Mouse (Mus musculus) hindbrain, postnatal 0 days (tissue): ENCODE data around the gene Kctd15. TPM values are rescaled to one million over a fixed set of nuclear protein-coding genes. Genes with fewer than 3 reads are reported as not detected.

ENCODE experiments used
- ATAC-seq: fragments of 200-750 bp; cut with Nextera tagmentation; 2 replicates; pipeline ENCODE4 v1.8.0; 2017; ENCODE audit warnings: mild to moderate bottlenecking, moderate TSS enrichment, moderate library complexity
- DNase-seq: peaks from one replicate; pipeline ENCODE4 v3.0.0-alpha.2; 2015; ENCODE audit warnings: low spot score
- H3K27ac ChIP-seq: fragments of 300-500 bp; sonication (generic); 2 replicates; pipeline ENCODE4 v1.5.1; 2014; ENCODE audit warnings: mild to moderate bottlenecking
- H3K27me3 ChIP-seq: fragments of 300-500 bp; sonication (generic); 2 replicates; pipeline ENCODE4 v1.6.1; 2014; ENCODE audit warnings: low read length, mixed read lengths; ENCODE audit not compliant: insufficient read depth
- H3K36me3 ChIP-seq: fragments of 300-500 bp; sonication (generic); 2 replicates; pipeline ENCODE4 v1.6.1; 2014; ENCODE audit warnings: low read length, mixed read lengths; ENCODE audit not compliant: insufficient read depth
- H3K4me1 ChIP-seq: fragments of 300-500 bp; sonication (generic); 2 replicates; pipeline ENCODE4 v1.6.1; 2014; ENCODE audit warnings: antibody characterized with exemption, low read length, mixed read lengths; ENCODE audit not compliant: insufficient read depth
- H3K4me2 ChIP-seq: fragments of 300-500 bp; sonication (generic); 2 replicates; pipeline ENCODE4 v1.6.1; 2014; ENCODE audit warnings: low read depth, mild to moderate bottlenecking, low read length, moderate library complexity, mixed read lengths
- H3K4me3 ChIP-seq: fragments of 300-500 bp; sonication (generic); 2 replicates; pipeline ENCODE4 v1.5.1; 2014; ENCODE audit warnings: low read length
- H3K9ac ChIP-seq: fragments of 300-500 bp; sonication (generic); replicated peaks from 2 replicates; pipeline ENCODE4 v1.6.1; 2014; ENCODE audit warnings: mild to moderate bottlenecking, low read length, moderate library complexity, mixed read lengths
- H3K9me3 ChIP-seq: fragments of 300-500 bp; sonication (generic); 2 replicates; pipeline ENCODE4 v1.6.1; 2016; ENCODE audit warnings: low read length, mixed read lengths
- CTCF ChIP-seq: IDR thresholded peaks from 2 replicates; pipeline ENCODE4 v1.5.1; 2016; ENCODE audit warnings: antibody characterized with exemption, control low read depth, low read depth
- WGBS: fragments of 180-500 bp; shearing (Covaris S2); extraction: QIAGEN DNeasy Blood & Tissue Kit; methylation state at CpG from one replicate; pipeline ENCODE4 v1.1.7; 2014; 5-methylcytosine and 5-hydroxymethylcytosine counted together
- polyA plus RNA-seq: library from polyadenylated mRNA; unstranded; fragments of >200 nt; fragmentation: Nextera tagmentation; extraction: Ambion mirVana; gene quantifications from 2 replicates; pipeline ENCODE4 v1.2.1, GENCODE M21; 2015
- total RNA-seq: library from RNA; depleted of rRNA; stranded (reverse); fragments of >200 nt; gene quantifications from 2 replicates; pipeline ENCODE4 v1.2.3, GENCODE M21; 2014

Kctd15 gene
- total and polyA plus RNA-seq, 2 experiments from 2014 or later: 12.6 to 59.7 TPM

- H3K4me1 ChIP-seq: peaks cover 9% of the 10 kb centered on the region
- 0 out of 2 replicates have a peak overlapping the region, but pooled peaks have one; percentile 63 for H3K27ac ChIP-seq
- H3K9me3 ChIP-seq: no peaks in the 10 kb centered on the region
- H3K27me3 ChIP-seq: no peaks in the 10 kb centered on the region
- DNase-seq: peak; percentile 44
- WGBS: 60% methylated on average over 5 of the region's 5 CpGs
- H3K4me3 ChIP-seq: no peak overlapping the region
- H3K36me3 ChIP-seq: no peaks in the 10 kb centered on the region
- no peak for TF ChIP-seq CTCF
- 0 out of 2 replicates have a peak, but pooled peaks have one; percentile 35 for ATAC-seq
- no peak overlapping the region for H3K9ac ChIP-seq
- no peak overlapping the region for H3K4me2 ChIP-seq
These were observed 49.1 kb downstream of the Kctd15 start for GRCm38 (mm10) chr7:34607334-34607970.

- H3K27ac ChIP-seq: peak overlapping the region; percentile 63; the same call in 1 of the 2 replicates
- no peaks in the 10 kb centered on the region for H3K36me3 ChIP-seq
- peaks cover 9% of the 10 kb centered on the region for H3K4me1 ChIP-seq
- H3K27me3 ChIP-seq: no peaks in the 10 kb centered on the region
- 6% methylated on average over 11 of the region's 11 CpGs for WGBS
- DNase-seq (peak; percentile 87), ATAC-seq (peak; percentile 66)
- no peaks in the 10 kb centered on the region for H3K9me3 ChIP-seq
- no peak overlapping the region for H3K9ac ChIP-seq
- 0 out of 2 replicates have a peak overlapping the region, but pooled peaks have one; percentile 3 for H3K4me3 ChIP-seq
- TF ChIP-seq CTCF: no peak
- peak overlapping the region; percentile 46 for H3K4me2 ChIP-seq
These were observed 49.8 kb downstream of the Kctd15 start for GRCm38 (mm10) chr7:34606729-34607128.

GRCm38 (mm10) chr7:34606051-34606450 lies 50.5 kb downstream of the Kctd15 start:
- H3K27ac ChIP-seq: peak overlapping the region; percentile 63

GRCm38 (mm10) chr7:34598576-34598975 lies 58.0 kb downstream of the Kctd15 start:
- no peak for TF ChIP-seq CTCF
- H3K9ac ChIP-seq: no peak overlapping the region
- H3K4me1 ChIP-seq: peaks cover 5% of the 10 kb centered on the region; the same call in 1 of the 2 replicates
- no peak overlapping the region for H3K27ac ChIP-seq
- 68% methylated on average over 9 of the region's 9 CpGs for WGBS
- DNase-seq (no peak), ATAC-seq (no peak)
- H3K4me2 ChIP-seq: no peak overlapping the region
- no peak overlapping the region for H3K4me3 ChIP-seq
- no peaks in the 10 kb centered on the region for H3K36me3 ChIP-seq
- H3K27me3 ChIP-seq: no peaks in the 10 kb centered on the region
- no peaks in the 10 kb centered on the region for H3K9me3 ChIP-seq

More at GRCm38 (mm10) chr7:34606051-34606450, 50.5 kb downstream of the Kctd15 start:
- H3K9me3 ChIP-seq: no peaks in the 10 kb centered on the region
- H3K4me2 ChIP-seq: peak overlapping the region; percentile 46
- H3K4me1 ChIP-seq: peaks cover 9% of the 10 kb centered on the region
- WGBS: 13% methylated on average over 15 of the region's 15 CpGs
- TF ChIP-seq CTCF: no peak
- ATAC-seq (peak; percentile 60), DNase-seq (peak; percentile 61)
- no peaks in the 10 kb centered on the region for H3K36me3 ChIP-seq
- peak overlapping the region; percentile 45 for H3K9ac ChIP-seq
- H3K4me3 ChIP-seq: 0 out of 2 replicates have a peak overlapping the region, but pooled peaks have one; percentile 2
- H3K27me3 ChIP-seq: no peaks in the 10 kb centered on the region

- no peaks in the 10 kb centered on the region for H3K9me3 ChIP-seq
- no peak overlapping the region for H3K9ac ChIP-seq
- ATAC-seq (no peak), DNase-seq (no peak)
- H3K4me2 ChIP-seq: no peak overlapping the region
- WGBS: 91% methylated on average over 9 of the region's 9 CpGs
- no peak for TF ChIP-seq CTCF
- no peaks in the 10 kb centered on the region for H3K36me3 ChIP-seq
- H3K27me3 ChIP-seq: no peaks in the 10 kb centered on the region
- H3K4me3 ChIP-seq: no peak overlapping the region
- H3K27ac ChIP-seq: no peak overlapping the region
- peaks cover 5% of the 10 kb centered on the region; the same call in 1 of the 2 replicates for H3K4me1 ChIP-seq
These were observed 58.5 kb downstream of the Kctd15 start for GRCm38 (mm10) chr7:34597986-34598385.

- H3K9me3 ChIP-seq: no peaks in the 10 kb centered on the region
- TF ChIP-seq CTCF: no peak
- H3K4me1 ChIP-seq: peaks cover 5% of the 10 kb centered on the region; the same call in 1 of the 2 replicates
- H3K27ac ChIP-seq: no peak overlapping the region
- no peak overlapping the region for H3K9ac ChIP-seq
- H3K36me3 ChIP-seq: no peaks in the 10 kb centered on the region
- no peaks in the 10 kb centered on the region for H3K27me3 ChIP-seq
- H3K4me2 ChIP-seq: no peak overlapping the region
- no peak for ATAC-seq
- peak; percentile 15 for DNase-seq
- H3K4me3 ChIP-seq: no peak overlapping the region
- WGBS: 42% methylated on average over 14 of the region's 14 CpGs
These were observed 59.8 kb downstream of the Kctd15 start for GRCm38 (mm10) chr7:34596531-34597235.

- Histone ChIP-seq H3K4me1 (peaks cover 5% of the 10 kb centered on the region; the same call in 1 of the 2 replicates), H3K9ac (no peak overlapping the region), H3K9me3 (no peaks in the 10 kb centered on the region), H3K27ac (no peak overlapping the region), H3K4me3 (no peak overlapping the region), H3K27me3 (no peaks in the 10 kb centered on the region), H3K4me2 (no peak overlapping the region), H3K36me3 (no peaks in the 10 kb centered on the region)
- ATAC-seq (no peak), DNase-seq (no peak)
- WGBS: 69% methylated on average over 4 of the region's 4 CpGs
- no peak for TF ChIP-seq CTCF
These were observed 61.3 kb downstream of the Kctd15 start for GRCm38 (mm10) chr7:34595307-34595565.
